Mouse (Mus musculus) testis, adult 2 months (tissue): ENCODE data around the gene Gca. TPM values are rescaled to one million over a fixed set of nuclear protein-coding genes. Genes with fewer than 3 reads are reported as not detected.

ENCODE experiments used
- H3K27ac ChIP-seq: fragments of 200-500 bp; 2 replicates; pipeline ENCODE4 v1.5.1; 2012; ENCODE audit warnings: low read depth, low read length; ENCODE audit not compliant: control insufficient read depth, insufficient read depth
- H3K27me3 ChIP-seq: fragments of 200-500 bp; 2 replicates; pipeline ENCODE4 v1.6.1; 2012; ENCODE audit warnings: mild to moderate bottlenecking, low read length, moderate library complexity; ENCODE audit not compliant: control insufficient read depth, insufficient read depth
- H3K36me3 ChIP-seq: fragments of 200-500 bp; 2 replicates; pipeline ENCODE4 v1.6.1; 2012; ENCODE audit warnings: mild to moderate bottlenecking, low read length; ENCODE audit not compliant: control insufficient read depth, insufficient read depth
- H3K4me1 ChIP-seq: fragments of 200-500 bp; 2 replicates; pipeline ENCODE4 v1.6.1; 2012; ENCODE audit warnings: low read length; ENCODE audit not compliant: control insufficient read depth, insufficient read depth
- H3K4me3 ChIP-seq: fragments of 200-500 bp; 2 replicates; pipeline ENCODE4 v1.5.1; 2012; ENCODE audit warnings: low read depth, mild to moderate bottlenecking, low read length, moderate library complexity, mixed read lengths; ENCODE audit not compliant: control insufficient read depth
- CTCF ChIP-seq: fragments of 200-500 bp; IDR thresholded peaks from 2 replicates; pipeline ENCODE4 v1.5.1; 2012; ENCODE audit warnings: low read depth, mild to moderate bottlenecking, inconsistent platforms, low read length, moderate library complexity; ENCODE audit not compliant: control insufficient read depth, insufficient read depth, insufficient replicate concordance
- POLR2A ChIP-seq: fragments of 200-500 bp; IDR thresholded peaks from 2 replicates; pipeline ENCODE4 v1.6.1; 2012; ENCODE audit warnings: low read depth, mild to moderate bottlenecking, inconsistent platforms, low read length, moderate library complexity; ENCODE audit not compliant: control insufficient read depth
- polyA plus RNA-seq: library from polyadenylated mRNA; depleted of rRNA; stranded (reverse); fragments of >200 nt; gene quantifications from 2 replicates; pipeline ENCODE4 v1.2.3, GENCODE M21; 2012

Gca gene
- polyA plus RNA-seq, 1 experiment = 26.4 TPM

- TF ChIP-seq POLR2A = no peak
- no peak for TF ChIP-seq CTCF
- Histone ChIP-seq H3K36me3 (no peaks in the 10 kb centered on the region), H3K4me3 (no peak overlapping the region), H3K27ac (no peak overlapping the region), H3K27me3 (no peaks in the 10 kb centered on the region), H3K4me1 (no peaks in the 10 kb centered on the region)
Observed at GRCm38 (mm10) chr2:62652466-62652865, 11.6 kb upstream of the Gca start.

- Histone ChIP-seq H3K36me3 (no peaks in the 10 kb centered on the region), H3K4me3 (no peak overlapping the region), H3K4me1 (no peaks in the 10 kb centered on the region), H3K27me3 (no peaks in the 10 kb centered on the region), H3K27ac (no peak overlapping the region)
- TF ChIP-seq POLR2A = no peak
- no peak for TF ChIP-seq CTCF
Observed at GRCm38 (mm10) chr2:62654519-62655338, 9.4 kb upstream of the Gca start.

- H3K27me3 ChIP-seq = no peaks in the 10 kb centered on the region
- TF ChIP-seq POLR2A (no peak), CTCF (no peak)
- H3K27ac ChIP-seq = no peak overlapping the region
- H3K4me1 ChIP-seq = no peaks in the 10 kb centered on the region
- no peak overlapping the region for H3K4me3 ChIP-seq
- no peaks in the 10 kb centered on the region for H3K36me3 ChIP-seq
Observed at GRCm38 (mm10) chr2:62656072-62656471, 8.0 kb upstream of the Gca start.

- Histone ChIP-seq H3K4me1 (peaks cover 6% of the 10 kb centered on the region), H3K36me3 (no peaks in the 10 kb centered on the region), H3K4me3 (no peak overlapping the region), H3K27ac (no peak overlapping the region), H3K27me3 (no peaks in the 10 kb centered on the region)
- no peak for TF ChIP-seq POLR2A
- TF ChIP-seq CTCF = no peak
Observed at GRCm38 (mm10) chr2:62660565-62660964, 3.5 kb upstream of the Gca start.

- Histone ChIP-seq H3K27me3 (no peaks in the 10 kb centered on the region), H3K36me3 (no peaks in the 10 kb centered on the region), H3K4me1 (peaks cover 7% of the 10 kb centered on the region), H3K4me3 (no peak overlapping the region), H3K27ac (no peak overlapping the region)
- TF ChIP-seq POLR2A (no peak), CTCF (no peak)
Observed at GRCm38 (mm10) chr2:62662560-62662959, 1.5 kb upstream of the Gca start.

GRCm38 (mm10) chr2:62664839-62665238 lies 754 bp downstream of the Gca start:
- peaks cover 7% of the 10 kb centered on the region for H3K4me1 ChIP-seq
- H3K27ac ChIP-seq = peak overlapping the region; percentile 42
- TF ChIP-seq POLR2A = no peak
- no peak for TF ChIP-seq CTCF
- H3K4me3 ChIP-seq = peak overlapping the region; percentile 55
- H3K27me3 ChIP-seq = no peaks in the 10 kb centered on the region
- no peaks in the 10 kb centered on the region for H3K36me3 ChIP-seq

- Histone ChIP-seq H3K4me1 (peaks cover 7% of the 10 kb centered on the region), H3K4me3 (no peak overlapping the region), H3K27me3 (no peaks in the 10 kb centered on the region), H3K27ac (no peak overlapping the region), H3K36me3 (no peaks in the 10 kb centered on the region)
- TF ChIP-seq CTCF (no peak), POLR2A (no peak)
Observed at GRCm38 (mm10) chr2:62665536-62665935, 1.5 kb downstream of the Gca start.

- Histone ChIP-seq H3K27me3 (no peaks in the 10 kb centered on the region), H3K4me3 (no peak overlapping the region), H3K36me3 (no peaks in the 10 kb centered on the region), H3K27ac (no peak overlapping the region), H3K4me1 (peaks cover 4% of the 10 kb centered on the region)
- TF ChIP-seq CTCF (no peak), POLR2A (no peak)
Observed at GRCm38 (mm10) chr2:62669848-62670247, 5.8 kb downstream of the Gca start.
